Mouse (Mus musculus) retina, embryonic 14.5 days (tissue): Measurements from ENCODE around the gene Stx8.
A peak's percentile ranks its signal among the peaks of the same experiment; 100 is the strongest.

Experiments
- DNase-seq: peaks from one replicate; pipeline ENCODE4 v3.0.0-alpha.2; 2015; ENCODE audit warnings: low spot score

Gene Stx8

DNA sequence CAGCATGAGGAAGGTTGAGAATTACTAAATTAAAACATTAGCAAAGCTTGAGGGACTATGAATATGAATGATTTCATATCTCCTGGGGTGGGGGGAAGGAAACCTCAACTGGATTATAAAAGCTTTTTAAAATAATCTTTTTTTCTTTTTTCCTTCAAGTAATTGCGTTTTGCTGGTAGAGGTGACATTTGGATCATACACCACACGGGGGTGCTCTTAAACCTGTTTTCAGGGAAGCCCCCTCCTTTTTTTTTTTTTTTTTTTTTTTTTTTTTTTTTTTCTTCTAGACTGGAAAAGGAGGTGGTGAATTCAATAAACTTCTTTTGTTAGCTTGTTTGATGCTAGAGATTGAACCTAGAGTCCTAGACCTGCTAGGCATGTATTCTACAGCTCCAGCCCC is 9.3 kb downstream of the Stx8 start:
- peak; percentile 77 for DNase-seq

DNA sequence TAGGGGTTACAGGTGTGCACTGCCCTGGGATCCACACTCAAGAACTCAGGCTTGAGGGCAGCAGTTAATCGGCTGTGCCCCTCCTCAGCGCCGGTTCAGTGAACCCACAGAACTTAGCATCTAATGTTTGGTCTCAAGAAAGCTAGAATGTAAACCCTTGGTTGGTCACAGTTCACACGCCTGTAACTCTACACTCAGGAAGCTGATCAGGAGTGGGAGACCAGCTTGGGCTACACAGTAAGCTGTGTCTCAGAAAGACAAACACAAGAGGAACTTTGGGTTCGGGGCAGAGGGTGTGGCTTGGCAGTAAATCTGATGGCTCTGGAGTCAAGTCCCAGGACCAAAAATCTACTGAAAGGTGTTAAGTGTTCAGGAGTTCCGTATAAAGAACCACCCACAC is 17.6 kb downstream of the Stx8 start:
- DNase-seq: no peak

DNA sequence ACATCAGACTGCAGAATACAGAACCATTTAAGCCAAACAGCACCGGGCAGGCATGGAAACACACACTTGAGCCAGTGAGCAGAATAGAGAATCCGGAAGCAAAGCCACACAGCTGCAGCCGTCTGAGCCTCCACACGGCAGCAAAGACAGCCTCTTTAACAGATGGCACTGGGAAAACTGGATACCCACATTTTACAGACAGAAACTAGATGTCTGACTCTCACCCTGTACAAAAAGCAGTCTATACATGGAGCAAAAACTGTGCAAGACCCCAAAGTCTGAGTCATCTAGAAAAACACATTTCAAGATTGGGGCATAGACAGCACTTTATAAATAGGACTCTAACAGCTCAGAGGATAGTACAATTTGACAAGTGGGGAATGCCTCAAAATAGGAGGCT is 25.2 kb downstream of the Stx8 start:
- DNase-seq: no peak

DNA sequence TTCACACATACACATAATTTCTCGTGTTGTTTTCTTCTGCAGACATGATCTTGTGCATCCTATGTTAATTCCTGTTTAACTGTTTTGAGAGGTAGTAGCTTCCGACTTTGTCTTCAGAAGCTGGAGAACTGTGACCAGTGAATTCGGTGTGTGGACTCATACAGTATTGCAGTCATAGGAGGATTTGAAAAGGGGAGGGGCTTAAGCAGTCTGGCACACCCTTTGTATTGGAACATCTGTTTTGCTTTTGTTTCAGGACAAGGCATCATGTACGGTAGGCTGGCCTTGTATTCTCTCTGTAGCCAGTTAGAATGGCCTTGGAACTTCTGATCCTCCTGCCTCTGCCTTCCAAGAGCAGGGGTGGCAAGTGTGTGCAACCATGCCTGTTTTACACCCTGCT is 30.0 kb downstream of the Stx8 start:
- DNase-seq: no peak

DNA sequence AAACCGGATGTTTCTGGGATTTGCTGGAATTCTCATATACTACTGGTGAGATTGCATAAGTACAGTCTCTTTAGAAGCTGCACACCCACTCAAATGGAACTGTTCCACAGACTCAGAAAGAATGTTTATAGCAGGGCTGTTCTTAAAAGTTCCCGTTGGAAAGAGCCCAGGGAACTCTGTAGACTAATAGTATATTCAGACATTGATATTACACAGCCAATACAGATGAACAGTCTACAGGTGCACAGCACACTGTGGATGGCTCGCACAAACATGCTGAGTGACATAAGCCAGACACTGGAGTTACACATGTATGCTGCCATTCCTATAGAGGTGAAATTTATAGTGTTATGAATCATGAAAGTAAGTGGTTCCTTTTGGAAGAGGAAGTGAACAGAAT is 32.9 kb downstream of the Stx8 start:
- no peak for DNase-seq

DNA sequence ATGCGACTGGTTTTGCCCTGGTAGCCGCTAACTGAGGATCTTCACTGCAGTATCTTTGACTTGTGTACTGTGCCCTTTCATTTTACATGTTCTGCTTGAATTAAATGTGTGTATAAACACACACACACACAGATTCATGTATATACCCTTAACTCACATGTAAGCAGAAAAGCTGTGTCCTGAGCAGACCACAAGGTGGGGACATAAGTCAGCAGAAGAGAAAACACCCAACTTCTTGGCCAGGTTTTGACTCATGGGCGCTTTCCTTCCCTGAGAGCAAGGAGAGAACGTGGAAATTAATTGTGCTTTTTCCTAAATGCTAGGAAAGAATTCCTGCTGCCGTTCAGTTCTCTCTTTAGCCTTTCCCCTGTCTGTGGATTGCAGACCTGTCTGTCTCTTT is 33.6 kb downstream of the Stx8 start:
- peak; percentile 33 for DNase-seq

DNA sequence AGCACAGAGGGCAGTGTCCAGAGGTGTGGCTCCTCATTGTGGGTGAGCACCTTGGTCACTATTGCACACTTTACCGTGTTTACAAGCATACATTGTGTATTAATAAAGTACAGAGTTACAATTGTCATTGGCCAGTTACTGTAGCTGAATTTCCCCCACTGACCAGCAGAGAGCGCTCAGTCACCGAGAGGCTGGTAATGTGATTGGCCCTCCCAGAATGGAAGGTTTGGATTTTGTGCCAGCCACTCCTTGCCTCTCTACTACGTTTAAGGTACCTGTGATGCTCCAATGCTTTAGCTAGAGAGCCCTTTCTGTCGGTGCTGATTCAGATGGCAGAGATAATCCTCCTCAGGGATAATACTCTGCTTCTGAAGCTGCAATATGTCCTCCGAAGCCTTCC is 38.2 kb downstream of the Stx8 start:
- DNase-seq: peak; percentile 84

DNA sequence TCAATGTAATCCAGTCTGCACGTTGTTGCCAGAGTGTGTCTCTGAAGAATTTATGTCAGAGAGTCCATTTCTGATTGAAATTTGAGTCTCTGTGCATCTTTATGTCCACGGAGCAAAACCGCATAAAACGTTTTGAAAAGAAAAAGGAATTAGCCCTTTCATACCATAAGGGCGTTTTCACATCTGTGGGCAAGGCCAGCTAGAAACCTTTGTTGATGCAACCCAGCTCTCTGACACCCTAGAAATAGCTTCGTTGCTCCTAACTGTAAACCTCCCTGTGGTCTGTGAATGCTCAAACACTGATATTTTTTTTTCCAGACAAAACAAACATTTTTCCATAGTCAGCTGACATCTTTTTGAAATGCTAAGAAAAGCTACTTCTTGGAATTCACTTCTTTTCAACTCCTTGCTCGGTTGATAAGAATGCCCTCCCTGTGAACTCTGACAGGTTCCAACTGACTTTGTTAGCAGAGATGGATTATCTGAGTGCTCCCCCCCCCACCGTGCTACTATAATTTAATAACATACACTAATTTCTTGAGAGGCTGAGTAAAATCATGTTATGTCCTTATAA is 40.3 kb downstream of the Stx8 start:
- no peak for DNase-seq

DNA sequence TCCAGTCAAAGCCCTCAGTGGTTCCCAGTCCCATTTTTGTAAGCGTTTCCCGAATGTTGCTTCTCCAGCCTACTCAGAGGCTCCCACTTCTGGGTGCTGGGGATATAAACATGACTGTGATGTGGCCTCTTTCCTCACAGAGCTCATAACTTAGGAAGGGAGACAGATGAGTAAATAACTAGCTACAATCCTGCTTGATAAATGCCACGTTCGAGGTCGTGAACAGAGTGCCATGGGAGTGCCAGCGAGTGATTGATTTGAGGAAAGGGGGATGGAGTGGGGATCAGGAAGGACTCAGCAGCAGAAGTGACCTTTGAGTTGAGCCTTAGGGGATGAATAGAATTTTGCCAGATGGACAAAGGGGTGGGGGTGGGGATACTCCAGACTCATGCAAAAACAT is 41.7 kb downstream of the Stx8 start:
- DNase-seq: no peak

DNA sequence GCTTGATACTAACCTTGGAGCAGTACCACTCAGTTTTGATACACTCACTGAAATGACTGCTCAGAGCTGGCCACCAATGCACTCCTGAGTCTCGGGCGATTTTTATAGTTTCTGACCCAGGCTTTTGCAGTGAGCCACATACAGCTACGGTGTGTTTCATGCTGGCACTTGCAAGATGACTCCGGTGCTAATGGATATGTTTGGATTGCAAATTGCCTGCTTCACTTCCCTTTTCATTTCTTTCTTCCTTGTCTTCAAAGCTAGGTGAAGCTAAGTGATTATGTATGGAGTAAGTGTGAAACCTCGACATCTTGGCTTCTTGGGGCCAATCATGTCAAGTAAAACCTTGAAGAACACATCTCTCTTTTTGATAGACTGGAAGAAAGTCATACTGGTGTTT is 43.4 kb downstream of the Stx8 start:
- no peak for DNase-seq

DNA sequence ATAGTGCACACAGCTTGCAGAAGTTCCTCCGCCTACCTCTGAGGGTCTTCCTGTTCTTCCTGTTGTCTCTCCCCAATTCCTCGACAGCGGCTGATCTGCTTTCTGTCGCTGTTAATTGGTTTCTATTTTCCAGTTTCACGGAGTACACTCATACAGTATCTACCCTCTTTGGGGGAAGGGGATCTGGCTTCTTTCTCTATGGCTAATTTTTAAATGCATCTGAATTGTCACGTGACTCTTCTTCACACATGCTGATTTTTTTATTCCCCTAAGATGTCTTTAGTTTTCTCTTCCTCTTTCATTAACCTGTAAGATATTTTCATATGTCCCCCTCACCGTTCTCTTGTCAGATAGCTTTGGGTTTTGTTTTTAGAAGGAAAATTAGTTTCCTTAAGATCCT is 46.2 kb downstream of the Stx8 start:
- no peak for DNase-seq

DNA sequence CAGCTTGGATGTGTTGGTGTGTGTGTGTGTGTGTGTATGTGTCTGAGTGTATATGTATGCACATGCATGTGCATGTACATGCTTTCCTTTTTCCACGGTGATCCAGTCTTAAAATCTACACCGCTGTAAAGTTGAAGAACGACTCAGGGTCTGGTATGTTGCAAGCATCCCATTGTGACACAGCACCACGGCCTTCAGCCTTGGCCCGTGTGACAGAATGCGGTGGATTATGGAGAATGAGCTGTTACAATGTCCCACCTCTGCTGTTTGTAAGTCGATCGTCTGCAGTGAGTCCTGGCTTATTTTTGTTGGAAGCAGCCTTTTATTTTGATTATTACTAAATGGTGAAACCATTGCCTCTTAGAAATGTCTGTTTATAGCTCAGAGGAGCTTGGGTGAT is 52.2 kb downstream of the Stx8 start:
- DNase-seq: no peak

DNA sequence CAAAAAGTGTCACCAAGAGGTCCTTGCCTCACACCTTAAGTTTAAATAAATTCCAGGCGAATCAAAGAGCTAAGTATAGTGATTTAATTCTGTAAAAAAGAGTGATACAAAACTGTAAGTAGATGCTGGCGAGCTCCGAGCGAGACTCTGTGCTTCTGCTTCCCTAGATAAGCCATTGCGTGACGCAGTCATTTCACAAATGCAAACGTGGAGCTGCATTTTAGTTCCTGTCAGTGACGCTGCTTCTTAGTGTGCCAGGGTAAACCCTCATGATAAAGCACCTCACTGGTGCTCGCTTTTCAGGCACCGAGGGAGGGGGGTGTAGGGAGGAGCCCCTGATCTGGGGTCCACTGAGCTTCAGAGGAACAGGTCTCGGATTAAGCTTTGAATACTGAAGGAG is 53.2 kb downstream of the Stx8 start:
- DNase-seq: no peak

DNA sequence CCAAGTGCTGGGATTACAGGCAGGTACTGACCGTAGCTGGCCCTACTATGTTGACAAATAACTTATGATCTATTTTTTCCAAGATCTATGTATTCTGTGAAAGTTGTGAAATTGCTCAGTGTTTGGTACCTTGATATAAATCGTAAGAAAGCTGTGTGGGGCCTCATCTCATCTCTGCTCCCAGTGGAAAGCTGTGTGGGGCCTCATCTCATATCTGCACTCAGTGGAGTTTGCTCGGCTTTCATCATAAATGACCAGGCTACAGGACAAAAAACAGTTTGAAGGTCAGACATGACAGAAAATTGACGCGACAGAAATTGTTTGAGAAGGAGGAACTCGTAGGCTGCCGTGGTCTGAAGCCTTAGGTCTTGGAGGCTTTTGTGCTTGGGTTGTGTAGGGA is 56.0 kb downstream of the Stx8 start:
- no peak for DNase-seq

DNA sequence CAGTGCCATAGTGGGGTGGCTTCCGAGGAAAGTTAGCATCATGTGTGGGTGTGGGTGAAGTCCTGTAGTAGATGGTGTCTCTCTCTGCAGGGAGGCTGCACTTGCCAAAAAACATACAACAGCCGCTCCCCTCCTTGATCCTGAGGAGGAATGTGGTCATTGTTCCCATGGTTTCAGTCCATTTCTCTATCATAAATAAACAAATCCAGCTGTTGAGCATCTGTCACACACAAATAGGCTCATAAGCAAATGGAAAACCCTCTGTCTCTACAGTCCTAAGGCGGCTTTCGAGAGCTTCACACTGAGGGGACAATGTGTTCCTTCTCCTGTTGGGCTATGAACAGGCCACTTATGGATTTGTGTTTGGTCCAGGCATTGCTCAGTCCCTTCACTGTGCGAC is 56.9 kb downstream of the Stx8 start:
- DNase-seq: no peak

DNA sequence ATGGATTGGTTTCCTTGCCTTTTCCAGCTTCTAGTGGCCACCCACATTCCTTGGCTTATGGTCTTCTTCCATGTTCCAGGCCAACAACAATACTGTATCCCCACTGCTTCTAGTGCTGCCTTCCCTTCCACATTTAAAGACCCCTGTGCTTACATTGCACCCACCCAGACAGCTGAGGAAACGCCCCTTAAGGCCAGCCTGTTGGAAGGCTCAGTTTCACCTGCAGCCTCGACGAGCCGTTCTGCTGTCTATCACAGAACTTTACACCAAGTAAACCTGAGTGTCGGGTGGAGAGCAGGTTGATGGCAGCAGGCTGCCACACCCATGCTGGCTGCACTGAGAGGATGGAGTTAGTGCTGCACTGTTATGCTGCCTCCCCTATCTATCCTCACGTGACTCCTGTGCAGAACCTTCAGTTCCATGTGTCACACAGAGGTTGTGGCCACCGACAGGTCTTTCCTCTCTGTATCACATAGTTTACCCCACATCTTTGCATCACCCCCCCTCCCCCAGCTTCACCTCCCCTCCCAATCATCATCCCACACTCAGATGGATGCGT is 57.9 kb downstream of the Stx8 start:
- no peak for DNase-seq

DNA sequence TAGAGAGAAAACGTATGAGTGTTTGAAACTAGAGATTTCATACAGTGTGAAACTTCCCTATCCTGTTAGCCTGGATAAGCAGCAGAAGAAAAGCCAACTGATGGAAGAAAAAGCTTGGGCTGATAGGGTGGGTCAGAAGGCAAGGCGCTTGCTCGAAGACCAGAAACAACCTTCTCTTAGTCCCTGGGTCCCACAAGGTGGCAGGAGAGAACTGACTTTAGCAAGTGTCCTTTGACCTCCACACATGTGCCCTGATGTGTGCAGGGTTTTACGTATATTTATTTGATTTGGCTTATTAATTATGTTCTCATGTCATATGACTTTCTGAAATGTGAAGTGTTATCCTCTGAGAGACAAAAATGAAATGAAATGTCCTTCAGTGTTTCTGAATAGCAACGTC is 60.6 kb downstream of the Stx8 start:
- no peak for DNase-seq

DNA sequence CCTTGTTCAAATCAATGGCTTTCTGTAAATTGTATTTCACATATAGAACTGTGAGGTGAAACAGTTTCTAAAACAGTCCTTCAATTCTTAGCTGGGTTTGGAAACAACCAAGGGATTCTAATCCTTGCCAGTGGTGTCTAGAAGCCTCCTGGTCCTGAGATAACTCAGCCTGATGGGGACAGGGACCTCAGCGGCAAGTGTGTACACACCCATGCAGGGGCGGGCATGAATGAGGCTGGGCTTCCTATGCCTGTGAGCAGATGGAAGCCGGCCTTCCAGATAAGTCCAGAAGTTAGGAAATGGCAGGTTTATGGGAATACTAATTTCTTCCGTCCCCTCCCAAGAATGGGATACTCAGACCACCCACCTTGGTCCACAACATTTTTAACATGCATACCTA is 63.1 kb downstream of the Stx8 start:
- DNase-seq: peak; percentile 42

DNA sequence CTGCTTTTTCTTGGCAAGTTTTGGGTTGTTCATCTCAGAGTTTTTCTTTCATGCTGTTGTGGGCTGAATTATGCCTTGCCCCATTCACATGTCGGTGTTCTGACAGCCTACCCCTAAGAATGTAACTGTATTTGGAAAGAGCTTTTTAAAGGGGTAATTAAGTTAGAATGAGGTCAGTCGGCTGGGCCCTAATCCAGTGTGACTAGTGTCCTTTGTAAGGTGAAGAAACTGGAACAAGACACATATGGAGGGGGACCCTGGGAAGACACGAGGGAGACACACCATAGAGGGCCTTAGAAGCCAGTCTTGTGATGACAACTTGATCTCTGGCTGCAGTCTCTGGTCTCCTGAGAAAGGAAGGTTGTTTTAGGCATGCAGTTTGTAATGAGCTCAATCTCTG is 63.9 kb downstream of the Stx8 start:
- DNase-seq: peak; percentile 74

DNA sequence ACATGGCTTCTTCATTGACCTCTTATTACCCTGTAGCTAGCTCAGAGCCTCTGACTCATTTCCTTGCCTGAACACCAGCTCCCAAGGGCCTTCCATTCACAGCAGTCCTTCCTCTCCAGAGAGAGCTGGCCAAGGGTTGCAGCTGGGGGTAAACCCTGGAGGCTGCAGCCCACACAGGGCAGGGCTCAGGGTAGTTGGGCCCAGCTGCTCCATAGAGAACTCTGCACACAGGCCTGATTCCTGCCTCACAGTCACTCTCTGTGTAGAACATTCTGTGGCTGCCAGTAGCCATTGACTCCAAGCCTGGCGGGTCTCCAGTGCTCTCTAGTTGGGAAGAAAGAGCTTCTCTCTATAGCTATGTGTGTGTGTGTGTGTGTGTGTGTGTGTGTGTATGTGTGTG is 64.8 kb downstream of the Stx8 start:
- DNase-seq: no peak

DNA sequence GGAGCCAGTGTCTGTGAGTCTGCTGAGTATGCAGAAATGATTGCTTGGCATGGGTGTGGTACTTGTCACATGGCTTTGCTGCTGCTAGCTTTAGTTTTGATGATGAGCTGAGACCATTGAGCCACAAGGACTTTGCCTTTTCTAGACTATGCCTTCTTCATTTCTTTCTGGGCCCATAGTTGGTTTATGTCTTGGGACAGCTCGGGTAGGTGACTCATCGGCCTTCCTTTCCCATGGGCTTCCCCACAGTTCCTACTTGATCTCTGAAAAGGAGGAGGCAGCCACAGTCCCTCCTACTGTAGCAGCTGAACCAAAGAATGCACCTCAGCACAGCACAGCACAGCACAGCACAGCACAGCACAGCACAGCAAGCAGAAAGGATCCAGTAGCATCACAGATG is 66.5 kb downstream of the Stx8 start:
- DNase-seq: no peak

DNA sequence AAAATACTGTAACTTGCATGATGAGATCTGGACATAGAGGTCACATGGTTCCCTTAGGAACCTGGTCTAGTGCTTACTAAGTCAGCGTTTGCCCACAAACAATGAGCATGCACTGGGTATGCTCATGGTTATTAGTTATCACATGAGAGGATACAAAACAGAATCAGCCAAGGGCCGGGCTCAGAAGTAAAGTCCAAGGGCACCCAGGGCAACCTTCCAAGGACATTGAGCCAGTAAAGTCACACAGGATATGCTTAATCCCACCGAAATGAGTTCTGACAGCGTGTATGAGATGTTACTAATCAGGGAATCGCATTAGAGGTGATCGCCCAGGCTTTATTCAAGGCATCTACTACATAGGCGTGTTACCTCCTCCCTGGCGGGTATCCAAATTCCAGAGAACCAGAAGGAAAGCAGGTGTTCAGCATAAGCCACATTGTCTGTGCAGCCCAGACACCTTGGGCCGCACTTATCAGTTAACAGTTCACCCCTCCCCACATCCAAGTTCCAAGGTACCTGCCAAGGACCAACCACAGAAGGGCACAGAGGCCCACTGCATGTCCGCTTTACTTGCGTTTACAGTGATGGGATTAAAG is 67.4 kb downstream of the Stx8 start:
- no peak for DNase-seq

DNA sequence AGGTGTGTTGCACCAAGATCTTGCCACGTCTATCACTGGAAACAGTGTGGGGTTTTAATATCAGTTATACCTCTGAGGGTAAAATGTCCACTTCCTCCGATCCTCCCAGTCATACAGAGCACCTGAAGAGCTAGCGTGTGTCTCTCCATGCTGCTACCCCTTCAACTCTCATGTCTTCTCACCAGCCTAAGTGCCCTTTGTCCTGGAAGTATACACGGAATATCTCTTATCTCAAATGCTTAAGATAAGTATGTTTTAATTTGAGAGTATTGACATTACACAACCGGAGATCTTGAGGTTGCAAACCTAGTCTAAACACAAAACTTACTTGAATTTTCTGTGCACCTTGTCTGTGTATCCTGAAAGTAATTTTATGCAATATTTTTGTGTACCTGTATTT is 68.4 kb downstream of the Stx8 start:
- no peak for DNase-seq

DNA sequence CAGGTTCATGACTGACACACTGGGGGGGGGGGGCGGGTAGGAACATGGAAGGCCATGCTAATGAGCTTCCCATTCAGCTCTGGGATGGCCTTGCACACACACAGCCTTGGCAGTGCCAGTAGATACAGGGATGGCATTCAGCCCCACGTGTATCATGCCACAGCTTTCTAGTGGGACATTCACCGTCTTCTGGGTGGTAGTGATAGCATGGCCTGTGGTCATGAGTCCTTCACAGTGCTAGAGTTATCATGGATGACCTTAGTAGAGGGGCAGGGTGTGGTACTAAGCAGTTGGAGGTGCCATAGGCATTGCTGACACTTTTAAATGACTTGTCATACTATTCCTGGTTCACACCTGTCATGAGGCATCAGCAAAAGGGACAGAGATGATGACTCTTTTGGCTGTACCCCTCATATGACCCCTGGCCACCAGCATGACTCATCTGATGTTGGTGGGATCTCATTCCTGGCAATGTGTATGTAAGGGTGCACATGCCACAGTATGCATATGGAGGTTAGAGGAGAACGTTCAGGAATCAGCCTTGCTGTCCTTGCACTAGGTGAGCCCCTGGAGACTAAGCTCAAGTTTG is 69.4 kb downstream of the Stx8 start:
- DNase-seq: no peak
